Mouse (Mus musculus) cerebellum, postnatal 25 days (tissue): ENCODE data around the gene Ubr7.

ENCODE experiments used
- DNase-seq, 2 experiments: peaks; one replicate each; pipeline ENCODE4 v3.0.0; 2021; ENCODE audit warnings: mixed read lengths in 2 of 2

Gene Ubr7

GRCm38 (mm10) chr12:102743589-102744574 lies 13.9 kb upstream of the Ubr7 start, which contains the start of the genes Moap1 and Tmem251:
Gene Moap1 (minus strand): TSS chr12:102743661.
Gene Tmem251 (plus strand): TSS chr12:102743762.
- DNase-seq = peak; percentile 93 to 94

GRCm38 (mm10) chr12:102744839-102745238 lies 12.9 kb upstream of the Ubr7 start:
- no peak for DNase-seq

GRCm38 (mm10) chr12:102748256-102748655 lies 9.5 kb upstream of the Ubr7 start:
- no peak for DNase-seq

- DNase-seq = peak in 1 of 2 experiments; percentile 53
These were observed 1.5 kb upstream of the Ubr7 start for GRCm38 (mm10) chr12:102756304-102756703.

- DNase-seq = peak in 1 of 2 experiments; percentile 91
These were observed 595 bp upstream of the Ubr7 start for GRCm38 (mm10) chr12:102757055-102757688.

- no peak for DNase-seq
These were observed 613 bp downstream of the Ubr7 start, which contains the start of gene Gm20604 for GRCm38 (mm10) chr12:102758403-102758756. Gene Gm20604 (minus strand): TSS chr12:102758672.

GRCm38 (mm10) chr12:102758936-102759335 lies 1.2 kb downstream of the Ubr7 start:
- DNase-seq = no peak

- no peak for DNase-seq
These were observed 3.9 kb downstream of the Ubr7 start for GRCm38 (mm10) chr12:102761668-102762067.

GRCm38 (mm10) chr12:102763696-102764095 lies 5.9 kb downstream of the Ubr7 start:
- no peak for DNase-seq

- no peak for DNase-seq
These were observed 11.2 kb downstream of the Ubr7 start for GRCm38 (mm10) chr12:102769000-102769399.

GRCm38 (mm10) chr12:102771601-102772000 lies 13.8 kb downstream of the Ubr7 start:
- DNase-seq = no peak

GRCm38 (mm10) chr12:102772676-102773075 lies 14.9 kb downstream of the Ubr7 start:
- DNase-seq = no peak

GRCm38 (mm10) chr12:102776035-102776434 lies 18.3 kb downstream of the Ubr7 start:
- no peak for DNase-seq

- peak; percentile 43 to 50 for DNase-seq
These were observed 20.4 kb downstream of the Ubr7 start for GRCm38 (mm10) chr12:102778151-102778550.

- DNase-seq = peak in 1 of 2 experiments; percentile 28
These were observed 21.7 kb downstream of the Ubr7 start for GRCm38 (mm10) chr12:102779452-102779851.

- DNase-seq = no peak
These were observed 25.1 kb downstream of the Ubr7 start for GRCm38 (mm10) chr12:102782841-102783240.

- DNase-seq = no peak
These were observed 27.3 kb downstream of the Ubr7 start for GRCm38 (mm10) chr12:102784899-102785592.

- no peak for DNase-seq
These were observed 27.8 kb downstream of the Ubr7 start for GRCm38 (mm10) chr12:102785593-102785985.

GRCm38 (mm10) chr12:102787927-102788326 lies 30.2 kb downstream of the Ubr7 start:
- DNase-seq = no peak

- no peak for DNase-seq
These were observed 41.8 kb downstream of the Ubr7 start for GRCm38 (mm10) chr12:102799528-102799927.

- no peak for DNase-seq
These were observed 57.1 kb downstream of the Ubr7 start for GRCm38 (mm10) chr12:102814858-102815257.

GRCm38 (mm10) chr12:102826399-102826798 lies 68.6 kb downstream of the Ubr7 start:
- DNase-seq = no peak

- DNase-seq = no peak
These were observed 69.4 kb downstream of the Ubr7 start for GRCm38 (mm10) chr12:102827119-102827518.
